Mouse (Mus musculus): ENCODE data around the gene Rbms2.

DNA sequence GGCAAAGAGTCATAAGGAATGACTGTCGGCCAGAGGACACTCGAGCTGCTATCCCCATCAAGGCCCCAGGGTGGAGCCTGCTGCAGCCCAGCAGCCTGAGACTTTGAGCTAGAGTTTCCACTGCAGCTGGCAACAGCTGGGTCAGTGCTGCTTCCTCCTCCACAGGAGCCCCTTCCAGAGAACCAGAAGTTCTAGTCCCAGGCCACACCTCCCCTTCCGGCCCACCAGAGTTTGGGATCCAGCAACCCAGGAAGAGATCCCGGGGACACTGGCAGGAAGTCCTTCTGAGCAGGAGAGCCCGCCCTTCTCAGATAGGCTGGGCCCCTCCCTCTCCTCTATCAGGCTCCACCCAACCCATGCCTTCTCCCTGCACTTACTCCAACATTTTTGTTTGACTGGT, 30.5 kb downstream of the Rbms2 start:
- TF ChIP-seq POLR2A (IDR thresholded peaks at IDR 0.05; ENCODE audit: insufficient read length, low read depth): no peak
- TF ChIP-seq CEBPB (IDR thresholded peaks at IDR 0.05; ENCODE audit: insufficient read depth, poor library complexity, severe bottlenecking): no peak
- no peak for TF ChIP-seq TCF12 (IDR thresholded peaks at IDR 0.05; ENCODE audit: insufficient read depth, poor library complexity, severe bottlenecking)
